ENCODE assay signal across 26 mouse cellular contexts in genomic region chrX:100811129-100811528, GRCm38 (mm10). TPM values are rescaled to one million over a fixed set of nuclear protein-coding genes. Genes with fewer than 3 reads are reported as not detected.
DNase-seq lines count a peak whose midpoint lies in the region; ATAC-seq lines count a peak whose summit lies in the region.
"Had no signal": no experiment of that assay in that cellular context is flagged by ENCODE, and none has a peak within 500 bp of the region (broad histone marks: within the 10 kb centered on the region; RNA-seq: fewer than 3 reads in every experiment).

No protein-coding gene starts in this region.

- no peak for ATAC-seq in heart, embryonic 12.5 days (ENCODE audit: insufficient number of reproducible peaks, low FRiP score)
- ATAC-seq: CD4-positive, CD25-positive, alpha-beta regulatory T cell, adult 4 months; forebrain, embryonic 13.5 days; intestine, embryonic 16.5 days had no signal

- H3K9ac ChIP-seq in heart, embryonic 12.5 days = no peak overlapping the region
- H3K9ac ChIP-seq: forebrain, embryonic 13.5 days; limb, embryonic 15.5 days; liver, embryonic 13.5 days; neural tube, embryonic 15.5 days had no signal

- no peak overlapping the region for H3K27ac ChIP-seq in heart, embryonic 12.5 days (ENCODE audit: poor library complexity, severe bottlenecking)
- H3K27ac ChIP-seq: forebrain, embryonic 13.5 days; limb, embryonic 10.5 days; limb, embryonic 15.5 days; liver, embryonic 13.5 days; macrophage; neural tube, embryonic 15.5 days had no signal

- H3K36me3 ChIP-seq in heart, embryonic 12.5 days = peaks cover 62% of the 10 kb centered on the region
- H3K36me3 ChIP-seq: liver, embryonic 13.5 days had no signal

- H3K9me3 ChIP-seq in heart, embryonic 12.5 days (replicated peaks) = no peaks in the 10 kb centered on the region
- H3K9me3 ChIP-seq: forebrain, embryonic 13.5 days; limb, embryonic 10.5 days; limb, embryonic 15.5 days; liver, embryonic 13.5 days; neural tube, embryonic 15.5 days had no signal

- H3K4me2 ChIP-seq in heart, embryonic 12.5 days = no peak overlapping the region
- H3K4me2 ChIP-seq: forebrain, embryonic 13.5 days; limb, embryonic 15.5 days; liver, embryonic 13.5 days; neural tube, embryonic 15.5 days had no signal

- peaks cover 17% of the 10 kb centered on the region for H3K4me1 ChIP-seq in heart, embryonic 12.5 days (replicated peaks)
- H3K4me1 ChIP-seq: forebrain, embryonic 13.5 days; limb, embryonic 10.5 days; limb, embryonic 15.5 days; liver, embryonic 13.5 days; neural tube, embryonic 15.5 days had no signal

- H3K4me3 ChIP-seq in heart, embryonic 12.5 days = no peak overlapping the region
- H3K4me3 ChIP-seq: forebrain, embryonic 13.5 days; limb, embryonic 10.5 days; limb, embryonic 15.5 days; liver, embryonic 13.5 days; neural tube, embryonic 15.5 days had no signal

- DNase-seq in heart, adult 11 months = peak; percentile 86
- no peak for DNase-seq in heart, adult 8-10 months (ENCODE audit: low spot score)
- DNase-seq in heart, postnatal 4 days = peak; percentile 7
- peak; percentile 3 for DNase-seq in lung, postnatal 10 days
- DNase-seq in lung, postnatal 25 days (ENCODE audit: low spot score) = no peak
- no peak for DNase-seq in gastrocnemius, postnatal 4 days (ENCODE audit: low spot score in 2 of 2)
- DNase-seq: adrenal gland, postnatal 14 days; cerebellum, adult 18-20 months; cerebellum, postnatal 10 days; kidney, adult 8-10 months; kidney, postnatal 10 days; layer of hippocampus, adult 9-11 months; liver, embryonic 13.5 days; lung, adult 18-20 months; midbrain, embryonic 14.5 days; retina, postnatal 1 day; right cerebral cortex, postnatal 14 days; thymus, postnatal 4 days had no signal

- WGBS in heart, embryonic 12.5 days = 68% methylated on average over 4 of the region's 4 CpGs

- H3K27me3 ChIP-seq in heart, embryonic 12.5 days (replicated peaks) = no peaks in the 10 kb centered on the region
- H3K27me3 ChIP-seq: forebrain, embryonic 13.5 days; limb, embryonic 15.5 days; liver, embryonic 13.5 days; neural tube, embryonic 15.5 days had no signal

RNA-seq across cellular contexts. Expression of gene Dlg3, which starts 43.6 kb away (rescaled TPM):
- 1 to 10 TPM; 2.0 to 4.3 (median 2.8) TPM for total RNA-seq in heart, adult 8-10 months (2022)
- 1 to 10 TPM; 4.6 to 5.3 TPM for total RNA-seq in heart, postnatal 4 days (2021)
- 4.7 and 5.1 TPM in 2 replicates for polyA plus RNA-seq in heart, embryonic 12.5 days (2016; fragmentation: Nextera tagmentation; extraction: Ambion mirVana)
- 1 to 10 TPM; 4.8 to 7.7 TPM for total RNA-seq in gastrocnemius, postnatal 4 days (2021)

Comparison
In these comparisons a context has a peak if more than half of its experiments do, and no peak if none do; other contexts are left out.
1. DNase-seq: peak in heart, adult 11 months (single experiment), heart, postnatal 4 days (single experiment) and lung, postnatal 10 days (single experiment); none in heart, adult 8-10 months (single experiment), lung, postnatal 25 days (single experiment) and gastrocnemius, postnatal 4 days (0 of 2).